Mouse (Mus musculus): ENCODE results near the gene Cdk17.

- TF ChIP-seq POLR2A (IDR thresholded peaks at IDR 0.05; ENCODE audit: low read depth, low read length) (no peak), CTCF (conservative IDR thresholded peaks at IDR 0.05; ENCODE audit: insufficient read depth, insufficient read length, low read depth, low read length) (no peak)
Measured at GRCm38 (mm10) chr10:93294547-93295219, 134.0 kb downstream of the Cdk17 start.

Measured in kidney, adult 2 months (tissue).